Mouse (Mus musculus) left cerebral cortex, adult 9 months (tissue): ENCODE measurements around the gene Ajap1.

Experiments used
- DNase-seq, 2 experiments: peaks; one replicate each; pipeline ENCODE4 v3.0.0; 2022; ENCODE audit warnings: low spot score in 2 of 2

Gene Ajap1

DNA sequence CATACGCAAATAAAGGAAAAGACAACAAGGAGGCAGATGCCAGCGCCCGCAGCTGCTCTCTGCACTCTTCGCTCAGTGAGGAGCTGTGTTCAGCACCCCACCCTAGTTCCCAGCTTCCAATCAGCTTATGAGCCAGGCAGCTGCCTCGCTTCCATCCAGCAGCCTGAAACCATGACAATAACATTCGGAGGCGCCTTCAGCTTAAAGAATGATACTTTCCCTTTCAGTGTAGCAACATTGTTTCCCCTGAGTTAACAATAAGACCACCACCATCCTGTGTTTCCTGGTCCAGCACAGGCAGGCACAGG, 124.4 kb downstream of the Ajap1 start:
- peak in 1 of 2 experiments; percentile 24 for DNase-seq

DNA sequence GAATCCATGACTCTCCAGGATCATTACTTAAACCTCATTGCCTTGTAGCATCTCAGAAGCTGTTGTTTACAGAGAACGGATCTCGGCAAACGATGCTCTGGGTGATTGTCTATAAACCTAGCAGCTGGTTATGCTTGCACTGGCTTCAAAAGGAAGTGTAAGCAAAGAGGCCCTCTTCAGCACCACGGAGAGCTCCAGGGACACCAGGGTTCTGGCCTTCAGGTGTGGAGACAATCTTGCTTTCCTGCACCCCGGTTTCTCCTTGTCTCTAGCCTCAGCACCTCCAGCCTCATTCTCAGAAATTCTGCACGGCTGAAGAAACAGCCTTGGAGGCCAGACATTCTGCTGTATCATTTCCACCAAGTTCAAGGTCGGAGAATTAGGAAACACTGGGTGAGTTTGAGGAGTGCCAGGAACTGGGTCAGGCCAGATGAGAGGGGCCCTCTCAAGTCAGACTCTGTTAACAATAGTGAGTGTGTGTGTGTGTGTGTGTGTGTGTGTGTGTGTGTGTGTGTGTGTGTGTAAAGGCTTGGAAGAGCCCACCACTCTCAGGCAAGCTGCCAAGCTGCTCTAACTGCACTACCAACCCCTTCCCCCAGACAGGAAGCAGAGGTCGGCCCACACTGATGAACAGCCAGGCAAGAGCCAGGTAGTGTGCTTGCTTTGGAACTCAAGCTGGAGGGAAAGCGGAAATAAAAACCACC, 124.9 kb downstream of the Ajap1 start:
- DNase-seq, result no peak

DNA sequence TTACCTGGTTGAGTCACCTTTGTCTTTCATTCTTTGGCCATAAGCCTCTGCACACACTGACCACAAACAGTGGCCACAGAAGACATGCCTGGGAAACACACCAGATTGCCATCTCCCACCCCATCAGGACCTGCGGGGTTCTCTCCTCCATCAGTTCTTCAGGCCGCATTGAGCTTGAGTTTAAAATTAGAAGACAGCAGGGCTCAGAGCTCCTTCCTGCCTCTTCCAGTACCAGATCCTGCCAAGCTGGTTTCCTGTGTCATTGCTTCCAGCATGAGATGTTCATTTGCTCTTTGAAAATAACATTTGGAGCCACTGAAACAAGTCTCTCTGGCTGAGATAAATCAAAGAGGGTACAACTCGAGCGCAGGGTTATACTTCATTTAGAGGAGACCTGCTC, 126.4 kb downstream of the Ajap1 start:
- DNase-seq, result no peak

DNA sequence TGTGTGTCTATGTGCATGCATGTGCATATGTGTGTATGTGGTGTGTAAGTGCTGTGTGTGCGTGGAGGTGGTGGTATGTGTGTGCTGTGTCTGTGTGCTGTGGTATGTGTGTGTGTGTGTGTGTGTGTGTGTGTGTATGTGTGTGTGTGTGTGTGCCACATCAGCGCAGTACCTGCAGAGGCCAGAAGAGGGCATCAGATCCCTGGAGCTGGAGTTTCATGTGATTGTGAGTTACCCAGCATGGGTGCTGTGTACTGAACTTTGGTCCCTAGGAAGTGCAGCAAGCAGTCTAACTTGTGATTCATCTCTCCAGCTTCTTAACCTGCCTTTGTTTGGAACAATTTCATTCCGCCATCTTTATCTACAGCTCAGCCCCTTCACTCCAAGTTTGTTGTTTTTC, 137.6 kb downstream of the Ajap1 start:
- no peak for DNase-seq

DNA sequence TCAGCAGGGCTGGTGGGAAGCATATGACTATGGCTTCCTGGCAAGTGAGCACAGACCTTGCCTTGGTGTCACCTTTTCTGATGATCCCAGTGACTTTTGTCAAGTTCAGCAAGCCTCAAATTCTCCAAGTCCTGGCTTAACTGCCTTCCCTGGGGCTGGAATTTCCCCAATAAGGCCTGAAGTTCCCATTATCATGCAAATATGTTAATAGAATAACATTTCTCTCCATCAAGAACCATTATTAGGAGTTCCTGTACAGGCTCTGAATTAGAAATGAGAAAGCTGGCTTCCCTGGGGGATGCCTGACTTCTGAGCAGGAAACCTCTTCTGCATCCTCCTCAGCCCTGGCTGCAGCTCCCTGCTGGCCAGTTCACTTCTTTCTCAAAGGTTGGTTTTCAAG, 141.7 kb downstream of the Ajap1 start:
- DNase-seq, result no peak

DNA sequence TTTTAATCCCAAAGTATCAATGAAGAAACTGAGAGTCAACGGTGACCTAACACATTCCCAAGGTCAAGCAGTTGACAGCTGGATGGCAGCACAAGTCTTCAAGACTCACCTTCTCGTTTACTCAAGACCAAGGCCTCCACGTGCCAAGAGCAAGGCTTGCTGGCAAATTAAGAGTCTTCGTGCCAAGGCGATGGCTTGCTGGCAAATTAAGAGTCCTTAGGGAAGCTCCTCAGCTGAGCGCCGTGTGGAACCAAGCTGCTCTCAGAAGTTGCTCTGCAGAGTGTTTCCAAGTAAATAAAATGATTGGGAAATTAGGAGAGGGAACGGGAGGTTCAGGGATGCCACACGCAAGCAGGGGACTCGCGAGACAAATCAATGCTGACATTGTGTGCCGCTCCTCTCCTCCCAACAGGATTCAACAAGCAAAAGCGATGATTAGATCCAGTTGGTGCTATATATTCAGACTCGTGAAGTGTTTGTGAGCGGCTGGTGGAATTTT, 147.3 kb downstream of the Ajap1 start:
- DNase-seq, result no peak

DNA sequence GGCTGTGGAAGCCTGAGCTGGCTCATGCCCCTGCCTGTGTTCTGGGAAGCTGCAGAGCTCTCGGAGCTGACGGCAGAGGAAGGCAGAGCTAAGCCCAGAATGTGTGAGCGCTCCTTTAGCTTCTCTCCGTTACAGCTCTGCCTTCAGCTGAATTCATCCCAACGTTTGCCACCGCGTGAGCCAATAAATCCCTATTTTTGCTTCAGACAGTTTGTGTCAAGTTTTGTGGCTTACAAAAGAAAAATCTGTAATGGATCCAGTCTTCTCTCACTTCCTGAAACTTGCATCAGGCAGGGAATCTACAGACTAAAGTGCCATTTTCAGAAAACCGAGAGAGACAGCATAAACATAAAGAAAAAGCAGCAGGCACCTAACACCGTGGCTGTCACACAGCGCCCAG, 154.8 kb downstream of the Ajap1 start:
- DNase-seq, result peak in 1 of 2 experiments; percentile 41
